Mouse (Mus musculus) lung, embryonic 14.5 days (tissue): ENCODE data around the gene Gucd1. TPM values are rescaled to one million over a fixed set of nuclear protein-coding genes. Genes with fewer than 3 reads are reported as not detected.

ENCODE experiments used
- ATAC-seq: fragments of 200-750 bp; cut with Nextera tagmentation; 2 replicates; pipeline ENCODE4 v1.8.0; 2017; ENCODE audit warnings: mild to moderate bottlenecking, moderate TSS enrichment, moderate library complexity; ENCODE audit not compliant: insufficient read depth
- DNase-seq: peaks from one replicate; pipeline ENCODE4 v3.0.0-alpha.2; 2015
- H3K27ac ChIP-seq: fragments of 300-500 bp; sonication (generic); 2 replicates; pipeline ENCODE4 v1.5.1; 2014; ENCODE audit warnings: low read depth, mild to moderate bottlenecking, moderate library complexity
- H3K27me3 ChIP-seq: fragments of 300-500 bp; sonication (generic); 2 replicates; pipeline ENCODE4 v1.6.1; 2014; ENCODE audit warnings: low read length, control low read depth; ENCODE audit not compliant: insufficient read depth
- H3K36me3 ChIP-seq: fragments of 300-500 bp; sonication (generic); 2 replicates; pipeline ENCODE4 v1.6.1; 2014; ENCODE audit warnings: control low read depth; ENCODE audit not compliant: insufficient read depth
- H3K4me1 ChIP-seq: fragments of 300-500 bp; sonication (generic); 2 replicates; pipeline ENCODE4 v1.6.1; 2014; ENCODE audit warnings: antibody characterized with exemption, control low read depth; ENCODE audit not compliant: insufficient read depth
- H3K4me2 ChIP-seq: fragments of 300-500 bp; sonication (generic); 2 replicates; pipeline ENCODE4 v1.6.1; 2014; ENCODE audit warnings: mild to moderate bottlenecking
- H3K4me3 ChIP-seq: fragments of 300-500 bp; sonication (generic); 2 replicates; pipeline ENCODE4 v1.5.1; 2014; ENCODE audit warnings: low read depth, low read length
- H3K9ac ChIP-seq: fragments of 300-500 bp; sonication (generic); 2 replicates; pipeline ENCODE4 v1.6.1; 2014
- H3K9me3 ChIP-seq: fragments of 300-500 bp; sonication (generic); 2 replicates; pipeline ENCODE4 v1.6.1; 2016; ENCODE audit warnings: low read depth, low read length, control low read depth
- CTCF ChIP-seq: IDR thresholded peaks from 2 replicates; pipeline ENCODE4 v1.5.1; 2016; ENCODE audit warnings: antibody characterized with exemption, low read depth
- WGBS: fragments of 180-500 bp; shearing (Covaris S2); extraction: QIAGEN DNeasy Blood & Tissue Kit; methylation state at CpG from one replicate; pipeline ENCODE4 v1.1.7; 2014; 5-methylcytosine and 5-hydroxymethylcytosine counted together
- polyA plus RNA-seq: library from polyadenylated mRNA; unstranded; fragments of >200 nt; fragmentation: Nextera tagmentation; extraction: Ambion mirVana; gene quantifications from 2 replicates; pipeline ENCODE4 v1.2.1, GENCODE M21; 2014

Gene Gucd1
- polyA plus RNA-seq, 1 experiment from 2014 or later: 32.6 TPM

DNA sequence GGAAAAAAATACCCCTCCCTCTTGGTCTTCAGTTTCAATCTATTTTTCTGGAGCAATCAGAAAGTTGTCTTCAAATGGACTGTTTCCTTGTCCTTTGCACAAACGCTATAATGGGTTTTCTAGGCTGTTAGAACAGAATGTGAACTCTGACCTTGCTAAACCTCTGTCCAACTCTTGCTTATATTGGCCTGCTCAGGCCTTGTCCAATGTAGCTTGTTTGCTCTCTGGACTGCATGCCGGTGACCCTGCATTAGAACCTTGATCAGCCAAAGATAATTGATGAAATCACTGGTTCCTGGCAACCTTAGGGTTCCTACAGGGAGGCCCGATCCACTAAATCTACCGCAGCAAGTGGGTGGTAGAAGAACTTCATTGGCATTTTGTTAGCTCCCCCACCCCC lies 110.0 kb downstream of the Gucd1 start:
- no peak overlapping the region for H3K4me2 ChIP-seq
- no peak for ATAC-seq
- WGBS: 70% methylated on average over 4 of the region's 4 CpGs
- no peak for DNase-seq
- H3K27me3 ChIP-seq: no peaks in the 10 kb centered on the region
- H3K4me1 ChIP-seq: no peaks in the 10 kb centered on the region
- no peaks in the 10 kb centered on the region for H3K9me3 ChIP-seq
- no peak overlapping the region for H3K4me3 ChIP-seq
- no peak overlapping the region for H3K9ac ChIP-seq
- TF ChIP-seq CTCF: no peak
- H3K27ac ChIP-seq: no peak overlapping the region
- H3K36me3 ChIP-seq: no peaks in the 10 kb centered on the region

DNA sequence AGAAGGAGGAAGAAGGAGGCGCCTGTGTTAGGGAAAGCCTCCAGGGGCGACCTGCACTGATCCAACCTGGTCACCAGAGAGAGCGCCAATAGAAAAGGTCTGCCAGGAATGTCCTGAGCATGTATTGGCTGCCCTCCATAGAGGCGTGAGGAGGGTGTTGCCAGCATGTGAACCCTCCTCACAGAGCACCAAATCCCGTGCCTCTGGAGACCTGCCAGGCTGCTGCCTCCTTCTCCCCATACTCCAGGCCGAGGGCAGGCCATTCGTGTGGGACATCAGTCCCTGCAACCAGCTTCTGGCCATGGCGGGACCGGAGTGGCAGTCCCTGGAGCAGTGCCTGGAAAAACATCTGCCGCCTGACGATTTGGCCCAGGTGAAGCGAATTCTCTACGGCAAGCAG lies 111.0 kb downstream of the Gucd1 start:
- no peak for TF ChIP-seq CTCF
- Histone ChIP-seq H3K4me3 (no peak overlapping the region), H3K4me1 (no peaks in the 10 kb centered on the region), H3K9ac (no peak overlapping the region), H3K9me3 (no peaks in the 10 kb centered on the region), H3K36me3 (no peaks in the 10 kb centered on the region), H3K4me2 (peak overlapping the region; percentile 24; the same call in 1 of the 2 replicates), H3K27me3 (no peaks in the 10 kb centered on the region), H3K27ac (no peak overlapping the region)
- DNase-seq (peak; percentile 44), ATAC-seq (peak; percentile 60)
- 41% methylated on average over 13 of the region's 13 CpGs for WGBS

DNA sequence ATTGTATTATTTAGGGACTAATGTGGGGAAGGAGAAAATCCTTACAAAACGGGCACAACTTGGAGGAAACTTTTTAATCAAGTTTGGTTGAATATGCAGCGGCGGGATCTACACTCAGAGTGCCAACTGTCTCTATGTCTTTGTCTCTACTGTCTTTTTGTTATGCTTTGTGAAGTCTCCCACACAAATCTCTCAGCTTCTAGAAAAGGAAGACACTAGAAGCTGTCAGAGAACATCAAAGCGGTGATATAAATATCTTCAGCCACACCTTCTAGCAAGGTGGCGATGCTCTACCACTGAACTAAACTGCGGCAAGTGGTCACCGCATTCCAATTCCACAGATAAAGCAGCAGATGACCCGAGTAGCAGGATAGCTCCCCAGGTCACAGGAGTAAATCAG lies 111.9 kb downstream of the Gucd1 start:
- H3K9ac ChIP-seq: no peak overlapping the region
- no peaks in the 10 kb centered on the region for H3K36me3 ChIP-seq
- H3K27ac ChIP-seq: no peak overlapping the region
- 78% methylated on average over 8 of the region's 8 CpGs for WGBS
- ATAC-seq (no peak), DNase-seq (no peak)
- no peaks in the 10 kb centered on the region for H3K9me3 ChIP-seq
- H3K4me3 ChIP-seq: no peak overlapping the region
- no peak for TF ChIP-seq CTCF
- no peak overlapping the region for H3K4me2 ChIP-seq
- no peaks in the 10 kb centered on the region for H3K27me3 ChIP-seq
- no peaks in the 10 kb centered on the region for H3K4me1 ChIP-seq

DNA sequence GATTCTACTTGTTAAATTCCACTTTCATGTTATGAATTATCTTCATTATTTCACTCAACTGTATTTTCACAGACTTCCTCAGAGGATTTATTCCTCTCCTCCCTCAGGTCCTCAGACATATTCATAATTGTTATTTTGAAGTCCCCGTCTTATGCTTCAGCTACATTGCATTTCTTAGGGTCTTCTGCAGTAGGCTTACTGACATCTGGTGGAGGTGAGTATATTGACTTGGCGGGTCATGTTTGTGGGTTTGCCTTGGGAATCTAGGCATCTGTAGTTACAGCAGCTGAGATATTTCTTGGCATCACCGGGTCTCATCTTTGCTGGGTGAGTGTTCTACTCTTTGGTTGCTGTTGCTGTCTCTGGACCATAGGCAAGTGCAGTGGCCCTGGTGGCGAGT lies 116.8 kb downstream of the Gucd1 start, which contains the start of gene Upb1:
Gene Upb1, plus strand, starts transcription at position 158 of the 400 bp plus-strand sequence.
- Histone ChIP-seq H3K27me3 (no peaks in the 10 kb centered on the region), H3K9me3 (no peaks in the 10 kb centered on the region), H3K4me2 (no peak within 1 kb of the TSS), H3K36me3 (no peaks in the 10 kb centered on the region), H3K4me3 (no peak within 1 kb of the TSS), H3K27ac (no peak within 1 kb of the TSS), H3K9ac (no peak within 1 kb of the TSS), H3K4me1 (no peaks in the 10 kb centered on the region)
- ATAC-seq (no peak), DNase-seq (peak; percentile 41)
- WGBS: 72% methylated on average over 4 of the region's 4 CpGs
- TF ChIP-seq CTCF: peak; percentile 46

DNA sequence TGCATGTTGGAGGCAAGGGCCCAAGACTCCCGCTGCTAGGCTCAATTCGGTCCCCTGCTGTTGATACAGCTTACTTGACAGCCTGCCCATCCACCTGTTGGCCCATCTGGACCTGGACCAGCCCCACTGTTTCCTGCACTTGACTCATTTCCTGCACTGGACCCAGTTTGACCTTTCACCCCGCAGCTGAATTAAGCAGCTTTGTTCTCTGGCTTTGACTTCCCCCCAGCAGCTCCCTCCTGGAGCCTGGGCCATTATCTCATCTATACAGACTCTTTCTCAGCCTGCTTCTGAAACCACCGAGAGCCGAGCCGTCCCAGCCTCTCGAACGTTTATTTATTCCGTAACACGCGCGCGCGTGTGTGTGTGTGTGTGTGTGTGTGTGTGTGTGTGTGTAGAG lies 120.8 kb downstream of the Gucd1 start:
- no peaks in the 10 kb centered on the region for H3K36me3 ChIP-seq
- WGBS: 31% methylated on average over 14 of the region's 14 CpGs
- H3K4me1 ChIP-seq: no peaks in the 10 kb centered on the region
- no peaks in the 10 kb centered on the region for H3K27me3 ChIP-seq
- H3K4me3 ChIP-seq: no peak overlapping the region
- no peak overlapping the region for H3K4me2 ChIP-seq
- no peak overlapping the region for H3K9ac ChIP-seq
- no peaks in the 10 kb centered on the region for H3K9me3 ChIP-seq
- ATAC-seq (no peak; the same call in 1 of the 2 replicates), DNase-seq (peak; percentile 62)
- TF ChIP-seq CTCF: no peak
- H3K27ac ChIP-seq: no peak overlapping the region

DNA sequence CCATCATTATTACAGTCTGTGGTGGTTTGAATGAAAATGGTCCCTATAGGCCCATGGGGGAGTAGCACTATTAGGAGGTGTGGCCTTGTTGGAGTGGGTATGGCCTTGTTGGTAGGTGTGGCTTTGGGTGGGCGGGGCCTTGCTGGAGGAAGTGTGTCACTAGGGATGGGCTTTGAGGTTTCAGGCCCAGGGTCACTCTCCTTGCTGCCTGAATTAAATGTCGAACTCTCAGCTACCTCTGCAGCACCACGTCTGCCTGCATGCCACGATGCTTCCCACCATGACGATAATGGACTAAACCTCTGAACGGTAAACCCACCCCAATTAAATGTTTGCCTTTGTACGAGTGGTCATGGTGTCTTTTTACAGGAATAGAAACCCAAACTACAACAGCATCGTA lies 123.0 kb downstream of the Gucd1 start:
- no peak overlapping the region for H3K27ac ChIP-seq
- H3K9me3 ChIP-seq: no peaks in the 10 kb centered on the region
- no peak overlapping the region for H3K4me3 ChIP-seq
- TF ChIP-seq CTCF: no peak
- 82% methylated on average over 8 of the region's 8 CpGs for WGBS
- no peaks in the 10 kb centered on the region for H3K27me3 ChIP-seq
- H3K4me1 ChIP-seq: no peaks in the 10 kb centered on the region
- DNase-seq: no peak
- no peak overlapping the region for H3K4me2 ChIP-seq
- no peaks in the 10 kb centered on the region for H3K36me3 ChIP-seq
- no peak overlapping the region for H3K9ac ChIP-seq
- no peak for ATAC-seq

DNA sequence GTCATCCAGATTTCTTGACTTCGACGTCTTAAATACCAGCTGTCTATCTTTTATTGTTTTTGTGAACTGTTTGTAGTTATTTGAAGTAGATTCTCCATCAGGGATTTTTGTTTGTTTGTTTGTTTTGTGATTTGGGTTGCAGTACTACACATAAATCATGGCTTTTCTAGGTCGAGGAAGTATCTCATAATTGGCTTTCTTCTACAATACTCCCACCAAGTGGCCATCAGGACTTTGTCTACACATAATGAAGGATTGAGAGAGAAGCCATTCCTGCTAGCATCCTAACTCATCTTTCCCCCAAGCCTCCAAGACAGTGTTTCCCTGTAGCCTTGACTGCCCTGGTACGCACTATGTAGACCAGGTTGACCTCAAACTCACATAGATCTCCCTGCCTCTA lies 126.9 kb downstream of the Gucd1 start:
- Histone ChIP-seq H3K9ac (no peak overlapping the region), H3K36me3 (no peaks in the 10 kb centered on the region), H3K27ac (no peak overlapping the region), H3K27me3 (no peaks in the 10 kb centered on the region), H3K4me1 (no peaks in the 10 kb centered on the region), H3K4me2 (no peak overlapping the region), H3K4me3 (no peak overlapping the region), H3K9me3 (no peaks in the 10 kb centered on the region)
- TF ChIP-seq CTCF: 0 out of 2 replicates have a peak, but pooled peaks have one; percentile 25
- DNase-seq: no peak
- 85% methylated on average over 4 of the region's 4 CpGs for whole genome bisulfite sequencing
- no peak for ATAC-seq

DNA sequence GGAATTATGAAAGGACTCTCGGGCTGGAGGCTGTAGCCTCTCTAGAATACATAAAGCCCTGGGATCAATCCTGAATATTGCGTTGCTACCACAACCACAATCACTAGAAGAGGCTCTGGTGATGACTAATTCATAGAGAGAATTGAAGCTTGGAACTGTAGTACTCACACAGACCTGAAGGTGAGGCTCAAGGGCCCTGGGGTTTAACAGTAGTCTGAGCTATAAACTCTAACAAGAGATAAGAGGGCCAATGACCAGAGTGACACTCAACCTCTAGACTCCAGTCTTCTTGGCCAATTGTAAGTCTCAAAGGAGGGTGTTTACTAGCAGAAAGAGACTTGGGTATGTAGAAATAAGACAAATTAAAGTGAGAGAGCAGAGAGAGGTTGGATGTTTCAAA lies 127.6 kb downstream of the Gucd1 start:
- ATAC-seq (no peak), DNase-seq (no peak)
- peak; percentile 5; the same call in 1 of the 2 replicates for TF ChIP-seq CTCF
- 68% methylated on average over 2 of the region's 2 CpGs for WGBS
- H3K9ac ChIP-seq: no peak overlapping the region
- H3K9me3 ChIP-seq: no peaks in the 10 kb centered on the region
- H3K4me1 ChIP-seq: no peaks in the 10 kb centered on the region
- H3K27ac ChIP-seq: no peak overlapping the region
- H3K27me3 ChIP-seq: no peaks in the 10 kb centered on the region
- no peak overlapping the region for H3K4me2 ChIP-seq
- no peak overlapping the region for H3K4me3 ChIP-seq
- H3K36me3 ChIP-seq: no peaks in the 10 kb centered on the region
